Mouse (Mus musculus): ENCODE data around the gene Lyz1. TPM values are rescaled to one million over a fixed set of nuclear protein-coding genes. Genes with fewer than 3 reads are reported as not detected.
"Not testable (repeated sequence)": the region's sequence is repeated elsewhere in the genome, so short reads cannot be mapped to it uniquely, and the experiment has no call there.

Gene Lyz1
- polyA plus RNA-seq, 1 experiment from 2014 or later = not detected

GRCm38 (mm10) chr10:117283871-117284577, 8.6 kb downstream of the Lyz1 start:
- WGBS = 75% methylated on average over 7 of the region's 7 CpGs
- no peak overlapping the region for H3K4me2 ChIP-seq (ENCODE audit: low read length)
- no peak overlapping the region for H3K27ac ChIP-seq (ENCODE audit: low read length)
- no peak overlapping the region for H3K4me3 ChIP-seq (ENCODE audit: low read depth, low read length)
- no peaks in the 10 kb centered on the region for H3K27me3 ChIP-seq (ENCODE audit: control insufficient read depth, insufficient read depth, low read depth, low read length)
- H3K9ac ChIP-seq (ENCODE audit: low read depth, low read length) = no peak overlapping the region
- H3K36me3 ChIP-seq (ENCODE audit: control insufficient read depth, insufficient read depth, low read length) = no peaks in the 10 kb centered on the region
- no peaks in the 10 kb centered on the region for H3K4me1 ChIP-seq (ENCODE audit: control insufficient read depth, insufficient read depth, low read length)
- ATAC-seq = no peak
- no peaks in the 10 kb centered on the region for H3K9me3 ChIP-seq (replicated peaks; ENCODE audit: control insufficient read depth, low read length, poor library complexity, severe bottlenecking)

- H3K36me3 ChIP-seq (ENCODE audit: control insufficient read depth, insufficient read depth, low read length); H3K27me3 ChIP-seq (ENCODE audit: control insufficient read depth, insufficient read depth, low read depth, low read length); H3K4me1 ChIP-seq (ENCODE audit: control insufficient read depth, insufficient read depth, low read length); H3K9me3 ChIP-seq (replicated peaks; ENCODE audit: control insufficient read depth, low read length, poor library complexity, severe bottlenecking); H3K9ac ChIP-seq (ENCODE audit: low read depth, low read length); ATAC-seq; H3K4me2 ChIP-seq (ENCODE audit: low read length); H3K4me3 ChIP-seq (ENCODE audit: low read depth, low read length); H3K27ac ChIP-seq (ENCODE audit: low read length): not testable (repeated sequence)
- 91% methylated on average over 4 of the region's 4 CpGs for WGBS
These were observed 9.5 kb downstream of the Lyz1 start for GRCm38 (mm10) chr10:117283196-117283595.

- Histone ChIP-seq H3K27me3 (ENCODE audit: control insufficient read depth, insufficient read depth, low read depth, low read length) (no peaks in the 10 kb centered on the region), H3K9ac (ENCODE audit: low read depth, low read length) (no peak overlapping the region), H3K4me2 (ENCODE audit: low read length) (no peak overlapping the region), H3K9me3 (replicated peaks; ENCODE audit: control insufficient read depth, low read length, poor library complexity, severe bottlenecking) (no peaks in the 10 kb centered on the region), H3K4me1 (ENCODE audit: control insufficient read depth, insufficient read depth, low read length) (no peaks in the 10 kb centered on the region), H3K27ac (ENCODE audit: low read length) (no peak overlapping the region), H3K4me3 (ENCODE audit: low read depth, low read length) (no peak overlapping the region), H3K36me3 (ENCODE audit: control insufficient read depth, insufficient read depth, low read length) (no peaks in the 10 kb centered on the region)
- no peak for ATAC-seq
- WGBS = 83% methylated on average over 2 of the region's 2 CpGs
These were observed 10.1 kb downstream of the Lyz1 start for GRCm38 (mm10) chr10:117282551-117282950.

GRCm38 (mm10) chr10:117282049-117282448, 10.6 kb downstream of the Lyz1 start, which contains the start of gene Lyz2:
TSS of gene Lyz2 (minus strand) at chr10:117282321.
- WGBS = 71% methylated on average over 4 of the region's 4 CpGs
- H3K4me2 ChIP-seq (ENCODE audit: low read length) = no peak within 1 kb of the TSS
- H3K4me3 ChIP-seq (ENCODE audit: low read depth, low read length) = no peak within 1 kb of the TSS
- H3K27ac ChIP-seq (ENCODE audit: low read length) = no peak within 1 kb of the TSS
- H3K9me3 ChIP-seq (replicated peaks; ENCODE audit: control insufficient read depth, low read length, poor library complexity, severe bottlenecking) = no peaks in the 10 kb centered on the region
- no peak within 1 kb of the TSS for H3K9ac ChIP-seq (ENCODE audit: low read depth, low read length)
- no peaks in the 10 kb centered on the region for H3K36me3 ChIP-seq (ENCODE audit: control insufficient read depth, insufficient read depth, low read length)
- H3K27me3 ChIP-seq (ENCODE audit: control insufficient read depth, insufficient read depth, low read depth, low read length) = no peaks in the 10 kb centered on the region
- ATAC-seq = no peak
- no peaks in the 10 kb centered on the region for H3K4me1 ChIP-seq (ENCODE audit: control insufficient read depth, insufficient read depth, low read length)

GRCm38 (mm10) chr10:117281381-117281920, 11.2 kb downstream of the Lyz1 start:
- ATAC-seq = no peak
- Histone ChIP-seq H3K27me3 (ENCODE audit: control insufficient read depth, insufficient read depth, low read depth, low read length) (no peaks in the 10 kb centered on the region), H3K9ac (ENCODE audit: low read depth, low read length) (no peak overlapping the region), H3K4me3 (ENCODE audit: low read depth, low read length) (no peak overlapping the region), H3K27ac (ENCODE audit: low read length) (no peak overlapping the region), H3K4me1 (ENCODE audit: control insufficient read depth, insufficient read depth, low read length) (no peaks in the 10 kb centered on the region), H3K9me3 (replicated peaks; ENCODE audit: control insufficient read depth, low read length, poor library complexity, severe bottlenecking) (no peaks in the 10 kb centered on the region), H3K36me3 (ENCODE audit: control insufficient read depth, insufficient read depth, low read length) (no peaks in the 10 kb centered on the region), H3K4me2 (ENCODE audit: low read length) (no peak overlapping the region)
- WGBS = 90% methylated on average over 7 of the region's 7 CpGs

- H3K9me3 ChIP-seq (replicated peaks; ENCODE audit: control insufficient read depth, low read length, poor library complexity, severe bottlenecking) = no peaks in the 10 kb centered on the region
These were observed 12.7 kb downstream of the Lyz1 start for GRCm38 (mm10) chr10:117280000-117280399.

GRCm38 (mm10) chr10:117278510-117278909, 14.2 kb downstream of the Lyz1 start:
- WGBS = 58% methylated on average over 2 of the region's 2 CpGs
- not testable (repeated sequence) for H3K4me2 ChIP-seq (ENCODE audit: low read length); H3K27me3 ChIP-seq (ENCODE audit: control insufficient read depth, insufficient read depth, low read depth, low read length); H3K4me1 ChIP-seq (ENCODE audit: control insufficient read depth, insufficient read depth, low read length); H3K9me3 ChIP-seq (replicated peaks; ENCODE audit: control insufficient read depth, low read length, poor library complexity, severe bottlenecking); H3K27ac ChIP-seq (ENCODE audit: low read length); H3K4me3 ChIP-seq (ENCODE audit: low read depth, low read length); H3K9ac ChIP-seq (ENCODE audit: low read depth, low read length); H3K36me3 ChIP-seq (ENCODE audit: control insufficient read depth, insufficient read depth, low read length); ATAC-seq

More at GRCm38 (mm10) chr10:117280000-117280399, 12.7 kb downstream of the Lyz1 start:
- Histone ChIP-seq H3K9ac (ENCODE audit: low read depth, low read length) (no peak overlapping the region), H3K27me3 (ENCODE audit: control insufficient read depth, insufficient read depth, low read depth, low read length) (no peaks in the 10 kb centered on the region), H3K4me1 (ENCODE audit: control insufficient read depth, insufficient read depth, low read length) (no peaks in the 10 kb centered on the region), H3K36me3 (ENCODE audit: control insufficient read depth, insufficient read depth, low read length) (no peaks in the 10 kb centered on the region), H3K4me3 (ENCODE audit: low read depth, low read length) (no peak overlapping the region), H3K27ac (ENCODE audit: low read length) (no peak overlapping the region), H3K4me2 (ENCODE audit: low read length) (no peak overlapping the region)
- WGBS = 57% methylated on average over 1 of the region's 1 CpGs
- no peak for ATAC-seq

- not testable (repeated sequence) for H3K4me2 ChIP-seq (ENCODE audit: low read length); H3K27me3 ChIP-seq (ENCODE audit: control insufficient read depth, insufficient read depth, low read depth, low read length); H3K9ac ChIP-seq (ENCODE audit: low read depth, low read length); H3K27ac ChIP-seq (ENCODE audit: low read length); H3K4me1 ChIP-seq (ENCODE audit: control insufficient read depth, insufficient read depth, low read length); H3K4me3 ChIP-seq (ENCODE audit: low read depth, low read length); H3K9me3 ChIP-seq (replicated peaks; ENCODE audit: control insufficient read depth, low read length, poor library complexity, severe bottlenecking); H3K36me3 ChIP-seq (ENCODE audit: control insufficient read depth, insufficient read depth, low read length); ATAC-seq
- WGBS = 82% methylated on average over 9 of the region's 9 CpGs
These were observed 14.9 kb downstream of the Lyz1 start for GRCm38 (mm10) chr10:117277779-117278178.

- 88% methylated on average over 10 of the region's 10 CpGs for WGBS
- no peaks in the 10 kb centered on the region for H3K36me3 ChIP-seq (ENCODE audit: control insufficient read depth, insufficient read depth, low read length)
These were observed 16.8 kb downstream of the Lyz1 start for GRCm38 (mm10) chr10:117275681-117276369.

More at GRCm38 (mm10) chr10:117275681-117276369, 16.8 kb downstream of the Lyz1 start:
- Histone ChIP-seq H3K4me1 (ENCODE audit: control insufficient read depth, insufficient read depth, low read length) (no peaks in the 10 kb centered on the region), H3K9ac (ENCODE audit: low read depth, low read length) (no peak overlapping the region), H3K27ac (ENCODE audit: low read length) (no peak overlapping the region), H3K27me3 (ENCODE audit: control insufficient read depth, insufficient read depth, low read depth, low read length) (no peaks in the 10 kb centered on the region), H3K4me3 (ENCODE audit: low read depth, low read length) (no peak overlapping the region), H3K9me3 (replicated peaks; ENCODE audit: control insufficient read depth, low read length, poor library complexity, severe bottlenecking) (no peaks in the 10 kb centered on the region), H3K4me2 (ENCODE audit: low read length) (no peak overlapping the region)
- no peak for ATAC-seq

All from midbrain, embryonic 16.5 days (tissue).